Mouse (Mus musculus): ENCODE results near the gene Lpp. TPM values are rescaled to one million over a fixed set of nuclear protein-coding genes. Genes with fewer than 3 reads are reported as not detected.

Lpp gene
- polyA plus RNA-seq, 1 experiment = 6.2 TPM

DNA sequence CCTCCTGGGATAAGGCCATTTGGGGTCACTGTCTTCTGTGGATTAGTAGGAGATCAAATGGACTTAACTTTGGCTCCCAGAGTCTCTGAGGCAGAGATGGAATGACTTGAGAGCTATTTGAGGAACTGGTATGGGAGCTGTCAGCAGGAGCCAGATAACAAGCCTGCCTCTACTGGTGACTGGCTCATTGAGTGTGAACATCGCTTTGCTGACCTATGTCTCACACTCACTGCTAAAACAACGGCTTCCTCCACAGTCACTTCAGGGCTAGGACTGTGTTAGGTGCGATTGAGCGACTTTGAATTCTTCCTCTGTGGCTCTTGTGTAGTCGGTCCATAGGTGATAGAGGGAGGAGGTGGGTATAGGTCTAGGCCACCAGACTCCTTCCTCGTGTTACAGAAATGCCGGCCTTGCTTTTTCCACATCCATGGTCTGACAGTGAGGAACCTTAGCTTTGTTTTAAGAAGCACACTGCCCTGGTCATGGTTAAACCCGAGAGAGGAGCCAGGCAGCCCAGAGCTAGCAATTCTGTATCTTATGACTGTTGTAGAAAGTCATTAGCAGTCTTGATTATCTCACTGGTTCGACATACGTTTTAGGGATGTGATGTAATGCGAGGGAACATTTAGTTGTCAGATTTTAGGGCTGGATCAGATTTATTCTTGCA, 108.5 kb downstream of the Lpp start:
- Histone ChIP-seq H3K27ac (ENCODE audit: control insufficient read depth, insufficient read depth, low read depth, low read length, poor library complexity) (no peak overlapping the region), H3K4me3 (replicated peaks; ENCODE audit: control insufficient read depth, low read depth, low read length) (no peak overlapping the region), H3K4me1 (ENCODE audit: control insufficient read depth, insufficient read depth, low read length) (no peaks in the 10 kb centered on the region)
- TF ChIP-seq CTCF (IDR thresholded peaks at IDR 0.05; ENCODE audit: control insufficient read depth, insufficient read depth, low read length) = no peak
- no peak for TF ChIP-seq POLR2A (IDR thresholded peaks at IDR 0.05; ENCODE audit: borderline replicate concordance, control insufficient read depth, low read depth, low read length)
- WGBS = 80% methylated on average over 11 of the region's 11 CpGs

DNA sequence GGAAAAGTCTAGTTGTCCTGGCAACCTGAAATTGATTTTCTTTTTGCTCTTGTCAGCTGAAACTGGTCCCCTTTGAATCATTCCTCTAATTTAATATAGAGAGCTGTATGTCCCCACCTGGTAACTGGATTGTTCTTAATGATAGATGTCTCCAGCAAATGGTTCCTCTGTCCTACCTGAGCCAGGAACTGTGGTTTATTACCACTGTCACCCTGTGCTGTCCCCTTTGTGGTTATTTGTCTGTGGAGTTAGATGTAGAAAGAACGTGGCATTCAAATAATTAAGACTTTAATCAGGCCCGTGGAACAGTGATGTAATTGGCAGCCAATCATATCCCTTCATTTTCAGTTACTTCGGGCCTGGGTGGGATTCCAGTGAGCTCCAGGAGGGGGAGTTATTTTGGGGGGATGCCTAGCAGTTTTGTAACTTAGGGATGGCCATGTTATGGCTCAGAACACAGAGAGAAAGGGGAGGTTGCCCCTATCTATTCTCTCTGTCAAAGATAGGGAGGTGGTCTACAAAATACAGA, 109.1 kb downstream of the Lpp start:
- H3K4me3 ChIP-seq (replicated peaks; ENCODE audit: control insufficient read depth, low read depth, low read length) = no peak overlapping the region
- H3K27ac ChIP-seq (ENCODE audit: control insufficient read depth, insufficient read depth, low read depth, low read length, poor library complexity) = no peak overlapping the region
- no peaks in the 10 kb centered on the region for H3K4me1 ChIP-seq (ENCODE audit: control insufficient read depth, insufficient read depth, low read length)
- TF ChIP-seq POLR2A (IDR thresholded peaks at IDR 0.05; ENCODE audit: borderline replicate concordance, control insufficient read depth, low read depth, low read length) = no peak
- no peak for TF ChIP-seq CTCF (IDR thresholded peaks at IDR 0.05; ENCODE audit: control insufficient read depth, insufficient read depth, low read length)
- 72% methylated on average over 3 of the region's 3 CpGs for WGBS

DNA sequence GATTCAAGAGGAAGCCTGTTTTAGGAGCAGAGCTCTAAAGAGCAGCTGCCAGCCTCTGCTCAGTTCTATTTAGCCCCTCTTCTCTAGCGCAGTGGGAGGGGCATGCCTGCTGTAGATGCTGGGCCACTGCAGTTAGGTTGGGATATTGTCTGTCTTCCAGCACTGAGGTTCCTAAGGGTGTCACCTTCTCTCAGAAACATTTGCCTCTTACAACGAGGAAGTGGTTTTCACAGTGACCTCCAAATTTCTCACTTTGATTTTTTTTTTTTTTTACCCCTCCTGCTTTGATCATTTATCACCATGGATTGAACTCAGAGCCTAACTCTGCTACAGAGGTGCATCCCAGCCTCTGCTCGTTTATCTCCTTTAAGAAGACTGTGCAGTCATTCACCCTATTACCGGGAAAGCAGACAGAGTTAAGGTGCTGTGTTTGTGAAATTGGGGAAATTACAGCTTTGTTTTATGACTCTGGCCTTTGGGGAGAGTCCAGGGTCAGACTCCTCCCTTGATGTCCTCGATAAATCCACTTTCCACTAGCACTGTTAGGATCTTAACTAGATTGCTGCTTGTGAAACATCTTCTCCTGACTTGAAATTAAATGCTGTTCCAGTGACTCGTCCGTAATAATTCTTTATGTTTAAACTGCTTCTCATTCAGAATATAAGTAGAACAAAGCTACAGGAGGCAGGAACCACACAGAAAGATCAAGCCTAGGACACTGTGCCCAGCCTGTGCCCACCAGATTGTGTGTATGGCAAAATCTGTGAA, 111.7 kb downstream of the Lpp start:
- no peak overlapping the region for H3K27ac ChIP-seq (ENCODE audit: control insufficient read depth, insufficient read depth, low read depth, low read length, poor library complexity)
- H3K4me3 ChIP-seq (replicated peaks; ENCODE audit: control insufficient read depth, low read depth, low read length) = no peak overlapping the region
- TF ChIP-seq POLR2A (IDR thresholded peaks at IDR 0.05; ENCODE audit: borderline replicate concordance, control insufficient read depth, low read depth, low read length) (no peak), CTCF (IDR thresholded peaks at IDR 0.05; ENCODE audit: control insufficient read depth, insufficient read depth, low read length) (no peak)
- H3K4me1 ChIP-seq (ENCODE audit: control insufficient read depth, insufficient read depth, low read length) = no peaks in the 10 kb centered on the region
- 48% methylated on average over 7 of the region's 7 CpGs for WGBS

DNA sequence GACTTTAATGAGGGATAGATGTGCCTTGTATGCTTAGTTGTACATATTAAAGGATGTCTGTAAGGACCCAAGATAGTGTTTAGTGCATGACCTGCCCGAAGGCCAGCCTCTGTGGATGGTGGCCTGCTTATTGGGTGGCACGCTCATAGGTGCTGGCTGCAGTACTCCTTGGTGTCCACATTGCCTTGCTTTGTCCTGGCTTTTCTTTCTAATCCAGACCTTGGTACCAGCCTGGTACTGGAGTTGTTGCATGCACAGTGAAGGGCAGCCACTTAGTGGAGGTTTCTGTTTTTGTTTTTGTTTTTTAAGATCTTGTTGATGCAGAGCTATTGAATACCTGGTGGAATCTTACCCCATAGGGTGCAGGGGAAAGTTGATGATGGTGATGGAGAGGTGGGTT, 112.9 kb downstream of the Lpp start:
- TF ChIP-seq CTCF (IDR thresholded peaks at IDR 0.05; ENCODE audit: control insufficient read depth, insufficient read depth, low read length) (no peak), POLR2A (IDR thresholded peaks at IDR 0.05; ENCODE audit: borderline replicate concordance, control insufficient read depth, low read depth, low read length) (no peak)
- Histone ChIP-seq H3K27ac (ENCODE audit: control insufficient read depth, insufficient read depth, low read depth, low read length, poor library complexity) (no peak overlapping the region), H3K4me1 (ENCODE audit: control insufficient read depth, insufficient read depth, low read length) (no peaks in the 10 kb centered on the region), H3K4me3 (replicated peaks; ENCODE audit: control insufficient read depth, low read depth, low read length) (no peak overlapping the region)
- 93% methylated on average over 2 of the region's 2 CpGs for WGBS

DNA sequence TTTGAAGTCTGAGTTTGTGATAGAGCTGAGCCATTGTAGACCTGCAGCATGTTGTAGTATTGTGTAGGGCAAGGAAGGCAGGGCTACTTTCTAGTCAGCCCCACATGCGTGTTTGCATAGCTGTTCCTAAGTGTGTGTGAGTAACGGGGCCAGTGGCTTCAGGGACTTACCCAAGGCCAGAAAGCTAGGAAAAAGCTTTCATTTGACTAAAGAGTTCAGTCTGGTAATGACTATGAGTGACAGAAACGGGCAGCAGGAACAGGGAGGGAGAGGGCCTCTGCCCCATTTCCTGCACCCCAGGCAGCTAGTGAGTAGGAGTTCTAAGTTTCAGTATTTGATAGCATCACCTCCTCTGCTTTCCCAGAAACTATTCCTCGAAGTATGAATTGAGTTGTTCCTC, 113.4 kb downstream of the Lpp start:
- TF ChIP-seq CTCF (IDR thresholded peaks at IDR 0.05; ENCODE audit: control insufficient read depth, insufficient read depth, low read length) (no peak), POLR2A (IDR thresholded peaks at IDR 0.05; ENCODE audit: borderline replicate concordance, control insufficient read depth, low read depth, low read length) (no peak)
- Histone ChIP-seq H3K4me3 (replicated peaks; ENCODE audit: control insufficient read depth, low read depth, low read length) (no peak overlapping the region), H3K27ac (ENCODE audit: control insufficient read depth, insufficient read depth, low read depth, low read length, poor library complexity) (no peak overlapping the region), H3K4me1 (ENCODE audit: control insufficient read depth, insufficient read depth, low read length) (no peaks in the 10 kb centered on the region)
- WGBS = 31% methylated on average over 4 of the region's 4 CpGs

DNA sequence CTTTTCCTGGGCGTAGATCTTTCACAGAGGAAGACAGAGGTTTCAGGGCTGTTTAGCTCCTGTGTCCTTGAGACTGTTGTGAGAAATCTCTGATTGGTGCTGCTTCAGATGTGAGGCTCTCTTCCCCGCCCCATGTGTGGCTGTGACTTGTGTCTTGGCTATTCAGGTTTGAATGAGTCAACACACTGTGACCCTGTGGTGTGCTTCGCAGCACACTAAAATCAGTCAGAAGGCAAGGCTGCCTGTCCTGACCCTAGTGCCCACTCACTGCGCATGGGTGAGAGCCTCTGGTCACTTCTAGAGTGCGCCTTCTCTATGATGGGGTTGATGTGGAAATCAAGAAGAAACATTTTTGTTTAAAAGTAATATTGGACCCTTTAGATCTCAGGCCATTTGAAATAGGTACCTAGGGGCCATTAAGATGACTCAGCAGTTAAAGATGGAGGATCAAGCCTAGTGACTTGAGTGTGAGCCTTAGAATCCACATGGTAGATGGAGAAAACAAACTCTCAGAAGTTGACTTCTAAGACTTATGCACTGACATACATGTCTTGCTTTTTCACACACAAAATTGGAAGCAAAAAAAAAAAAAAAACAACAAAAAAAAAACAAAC, 114.7 kb downstream of the Lpp start:
- no peaks in the 10 kb centered on the region for H3K4me1 ChIP-seq (ENCODE audit: control insufficient read depth, insufficient read depth, low read length)
- no peak overlapping the region for H3K27ac ChIP-seq (ENCODE audit: control insufficient read depth, insufficient read depth, low read depth, low read length, poor library complexity)
- no peak overlapping the region for H3K4me3 ChIP-seq (replicated peaks; ENCODE audit: control insufficient read depth, low read depth, low read length)
- TF ChIP-seq POLR2A (IDR thresholded peaks at IDR 0.05; ENCODE audit: borderline replicate concordance, control insufficient read depth, low read depth, low read length) (no peak), CTCF (IDR thresholded peaks at IDR 0.05; ENCODE audit: control insufficient read depth, insufficient read depth, low read length) (no peak)
- WGBS = 84% methylated on average over 5 of the region's 5 CpGs

DNA sequence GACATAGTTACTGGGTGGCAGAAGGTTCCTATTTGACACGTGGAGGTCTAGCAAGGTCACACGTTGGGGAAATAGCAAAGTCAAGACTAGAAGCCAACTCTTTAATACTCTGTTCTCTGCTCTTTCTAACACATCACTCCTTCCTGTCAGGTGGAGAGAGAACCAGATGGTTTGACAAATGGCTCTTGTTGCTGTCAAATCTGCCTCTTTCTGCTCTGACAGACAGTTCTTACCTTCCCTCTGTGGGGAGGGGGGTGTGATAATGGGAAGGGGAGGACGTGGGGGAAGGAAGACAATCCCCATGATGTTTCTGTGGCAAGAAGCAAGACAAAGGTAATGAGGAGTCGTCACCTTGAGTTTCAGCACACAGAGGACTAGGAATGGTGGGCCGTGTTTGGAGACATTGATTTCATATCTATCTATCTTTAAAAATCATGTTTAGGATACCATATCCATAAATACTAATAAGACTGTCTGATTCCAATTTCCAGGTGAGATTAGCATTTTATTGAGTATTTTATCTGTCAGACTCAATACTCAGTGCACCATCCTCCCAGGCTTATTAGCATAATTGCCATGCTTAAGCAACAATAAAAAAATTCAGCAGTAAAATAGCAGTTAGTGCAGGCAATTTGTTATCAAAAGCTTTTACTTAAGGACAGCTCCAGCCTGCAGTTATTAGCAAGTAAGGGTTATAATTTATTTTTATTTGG, 115.9 kb downstream of the Lpp start:
- no peaks in the 10 kb centered on the region for H3K4me1 ChIP-seq (ENCODE audit: control insufficient read depth, insufficient read depth, low read length)
- 71% methylated on average over 5 of the region's 5 CpGs for WGBS
- no peak overlapping the region for H3K27ac ChIP-seq (ENCODE audit: control insufficient read depth, insufficient read depth, low read depth, low read length, poor library complexity)
- TF ChIP-seq POLR2A (IDR thresholded peaks at IDR 0.05; ENCODE audit: borderline replicate concordance, control insufficient read depth, low read depth, low read length) (no peak), CTCF (IDR thresholded peaks at IDR 0.05; ENCODE audit: control insufficient read depth, insufficient read depth, low read length) (no peak)
- no peak overlapping the region for H3K4me3 ChIP-seq (replicated peaks; ENCODE audit: control insufficient read depth, low read depth, low read length)

DNA sequence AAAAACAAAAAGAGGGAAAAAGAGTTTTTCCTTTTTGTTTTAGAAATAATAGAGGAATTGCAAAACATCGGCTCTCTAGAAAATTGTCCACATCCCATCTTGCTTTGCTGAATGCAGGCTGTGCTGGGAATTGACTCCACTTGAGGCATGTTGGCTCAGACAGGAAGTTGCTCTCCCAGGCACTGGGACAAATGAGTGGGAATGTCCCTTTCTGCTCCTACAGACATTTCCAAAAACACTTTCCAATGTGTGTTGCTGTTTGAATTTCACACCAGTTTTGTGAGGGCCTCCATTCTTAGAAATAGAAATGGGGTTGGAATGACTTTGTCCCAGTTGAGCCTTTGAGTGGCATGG, 116.5 kb downstream of the Lpp start:
- TF ChIP-seq POLR2A (IDR thresholded peaks at IDR 0.05; ENCODE audit: borderline replicate concordance, control insufficient read depth, low read depth, low read length) = no peak
- no peak for TF ChIP-seq CTCF (IDR thresholded peaks at IDR 0.05; ENCODE audit: control insufficient read depth, insufficient read depth, low read length)
- Histone ChIP-seq H3K4me1 (ENCODE audit: control insufficient read depth, insufficient read depth, low read length) (no peaks in the 10 kb centered on the region), H3K27ac (ENCODE audit: control insufficient read depth, insufficient read depth, low read depth, low read length, poor library complexity) (no peak overlapping the region), H3K4me3 (replicated peaks; ENCODE audit: control insufficient read depth, low read depth, low read length) (no peak overlapping the region)
- 77% methylated on average over 1 of the region's 1 CpGs for WGBS
